Mouse (Mus musculus): ENCODE results near the gene Wdr73.

Wdr73 gene

GRCm38 (mm10) chr7:80894815-80895519 is 6.1 kb downstream of the Wdr73 start:
- DNase-seq (ENCODE audit: low spot score in 2 of 2): no peak

DNA sequence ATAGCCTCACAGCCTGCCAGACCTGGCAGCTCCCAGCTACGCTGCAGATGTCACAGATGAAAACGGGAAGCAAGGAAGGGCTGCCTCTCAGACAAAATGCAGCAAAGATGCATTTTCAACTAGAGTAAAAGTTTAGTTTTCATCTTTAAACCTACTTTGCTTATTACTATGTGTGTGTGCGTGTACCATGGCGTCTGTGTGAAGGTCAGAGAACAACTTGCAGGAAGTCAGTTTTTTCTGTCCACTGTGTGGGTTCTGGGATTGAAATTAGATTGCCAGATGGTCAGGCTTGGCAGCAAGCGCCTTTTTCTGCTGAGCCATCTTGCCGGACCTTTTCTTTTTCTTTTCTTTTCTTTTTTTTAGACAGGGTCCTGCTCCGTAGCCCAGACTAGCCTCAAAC is 6.9 kb downstream of the Wdr73 start:
- DNase-seq (ENCODE audit: low spot score in 2 of 2): no peak

GRCm38 (mm10) chr7:80893753-80894129 is 7.3 kb downstream of the Wdr73 start:
- no peak for DNase-seq (ENCODE audit: low spot score in 2 of 2)

DNA sequence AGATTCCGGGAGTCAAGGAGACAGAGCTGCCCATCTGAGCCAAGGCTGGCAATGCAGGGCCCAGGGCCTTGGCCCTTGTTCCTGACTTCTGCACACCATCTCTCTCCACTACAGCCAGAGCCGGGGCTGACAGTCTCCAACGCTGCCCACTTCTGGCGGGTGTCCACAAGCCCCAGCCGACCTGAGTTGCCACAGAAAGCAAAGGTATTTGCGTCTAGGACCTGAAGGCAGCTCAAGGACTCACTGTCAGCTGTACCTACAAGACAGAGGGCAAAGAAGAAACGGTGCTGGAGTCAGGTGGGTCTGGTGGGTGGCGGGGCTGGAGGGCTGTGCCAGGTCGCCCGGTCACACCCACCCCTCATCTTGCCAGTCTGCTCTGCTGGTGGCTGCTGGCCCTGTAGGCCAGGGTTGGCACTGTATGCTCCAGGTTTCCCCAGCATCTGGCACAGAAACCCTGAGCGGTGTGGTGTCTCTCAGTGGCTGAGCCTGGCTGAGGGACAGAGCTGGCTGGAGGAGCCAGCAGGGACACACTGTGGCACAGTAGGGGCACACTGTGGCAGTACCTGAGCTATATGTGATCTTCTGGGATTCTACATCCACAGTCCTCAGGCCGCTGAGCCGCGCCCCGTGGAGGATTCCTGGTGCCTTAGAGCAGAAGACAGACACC is 7.8 kb downstream of the Wdr73 start:
- no peak for DNase-seq (ENCODE audit: low spot score in 2 of 2)

DNA sequence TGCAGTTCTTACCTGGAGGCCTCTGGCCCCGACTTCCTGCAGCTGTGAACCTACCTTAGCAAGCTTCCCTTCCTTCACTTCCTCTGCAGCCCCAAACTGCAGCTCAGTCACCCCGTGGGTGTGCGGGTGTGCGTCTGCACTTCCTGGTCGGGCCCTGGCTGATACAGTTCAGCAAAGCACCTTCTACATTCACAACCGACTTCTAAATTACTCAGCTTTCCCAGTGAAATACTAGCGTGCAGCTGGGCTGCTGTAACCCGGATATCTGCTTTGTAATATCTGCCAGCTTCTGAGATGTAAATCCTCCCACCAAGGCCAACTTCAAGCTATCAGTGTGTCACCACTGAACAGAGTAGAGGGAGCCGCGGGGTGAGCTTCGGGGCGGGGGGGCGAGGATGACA is 11.2 kb downstream of the Wdr73 start:
- peak; percentile 54 to 77 for DNase-seq (ENCODE audit: low spot score in 2 of 2)

DNA sequence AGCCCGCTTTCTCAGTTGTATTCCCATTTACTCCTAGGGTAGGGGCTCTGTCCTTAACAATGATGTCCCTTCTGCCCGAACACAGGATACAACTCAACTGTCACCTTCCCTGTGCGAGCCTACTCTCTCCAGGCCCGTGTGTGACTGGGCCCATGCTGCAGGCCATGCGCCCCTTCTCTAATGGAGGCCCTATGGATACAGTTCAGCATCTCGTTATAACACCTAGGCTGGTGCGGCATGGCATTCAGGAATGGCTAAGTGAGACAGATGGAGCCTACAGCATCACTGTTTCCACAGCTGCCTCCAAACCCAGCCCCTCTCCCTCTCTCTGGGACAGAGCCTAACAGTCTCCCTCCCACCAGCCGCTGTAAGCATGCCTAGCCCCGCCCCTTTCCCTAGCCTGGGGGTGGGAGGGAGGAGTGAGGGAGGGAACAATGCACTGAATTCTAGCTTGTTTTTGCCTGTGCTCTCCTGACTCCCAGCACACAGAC is 12.0 kb downstream of the Wdr73 start:
- no peak for DNase-seq (ENCODE audit: low spot score in 2 of 2)

DNA sequence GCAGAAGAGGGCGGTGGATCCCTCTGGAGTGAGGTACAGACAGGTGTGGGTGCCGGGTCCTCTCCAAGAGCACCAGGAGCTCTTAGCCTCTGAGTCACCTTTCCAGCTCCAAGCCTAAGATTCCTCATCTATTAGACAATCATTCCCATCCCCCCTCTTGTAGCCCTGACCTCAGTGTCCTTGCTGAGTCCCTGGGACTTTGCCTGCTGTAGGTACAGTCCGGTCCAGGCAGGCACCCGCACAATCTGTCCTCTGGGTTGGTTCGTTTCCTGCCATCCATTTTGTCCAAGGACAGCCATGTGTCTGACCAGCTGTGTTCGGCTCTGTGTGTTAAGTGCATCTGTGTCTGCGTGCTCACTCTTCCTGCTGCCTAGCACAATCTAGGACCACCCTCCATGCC is 12.5 kb downstream of the Wdr73 start:
- DNase-seq (ENCODE audit: low spot score in 2 of 2): no peak

- no peak for DNase-seq (ENCODE audit: low spot score in 2 of 2)
Observed at GRCm38 (mm10) chr7:80885666-80886065, 15.4 kb downstream of the Wdr73 start.

GRCm38 (mm10) chr7:80882830-80883505 is 18.1 kb downstream of the Wdr73 start:
- DNase-seq (ENCODE audit: low spot score in 2 of 2): peak; percentile 59 to 76

- no peak for DNase-seq (ENCODE audit: low spot score in 2 of 2)
Observed at GRCm38 (mm10) chr7:80875727-80876126, 25.3 kb downstream of the Wdr73 start.

DNA sequence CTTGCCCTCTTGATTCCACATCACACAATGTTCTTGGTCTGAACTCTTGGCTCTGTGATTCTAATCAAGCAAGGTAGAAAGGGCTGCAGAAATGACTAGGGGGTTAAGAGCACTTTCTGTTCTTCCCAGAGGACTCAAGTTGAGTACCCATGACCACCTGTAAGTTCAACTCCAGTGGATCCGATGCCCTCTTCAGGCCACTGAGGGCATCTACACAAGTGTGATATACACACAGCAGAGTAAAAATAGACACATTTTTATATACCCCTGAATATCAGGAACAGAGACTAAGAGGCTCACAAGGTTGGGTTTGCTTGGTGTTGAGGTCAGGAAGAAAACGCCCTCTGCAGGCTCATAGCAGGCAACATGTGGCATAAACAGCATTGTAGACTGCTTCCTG is 27.4 kb downstream of the Wdr73 start:
- DNase-seq (ENCODE audit: low spot score in 2 of 2): no peak

GRCm38 (mm10) chr7:80873038-80873437 is 28.0 kb downstream of the Wdr73 start:
- no peak for DNase-seq (ENCODE audit: low spot score in 2 of 2)

- no peak for DNase-seq (ENCODE audit: low spot score in 2 of 2)
Observed at GRCm38 (mm10) chr7:80868686-80869085, 32.4 kb downstream of the Wdr73 start.

GRCm38 (mm10) chr7:80866514-80867147 is 34.4 kb downstream of the Wdr73 start:
- no peak for DNase-seq (ENCODE audit: low spot score in 2 of 2)

GRCm38 (mm10) chr7:80865521-80865920 is 35.5 kb downstream of the Wdr73 start:
- DNase-seq (ENCODE audit: low spot score in 2 of 2): no peak

- DNase-seq (ENCODE audit: low spot score in 2 of 2): peak in 1 of 2 experiments; percentile 32
Observed at GRCm38 (mm10) chr7:80864831-80865230, 36.2 kb downstream of the Wdr73 start.

- no peak for DNase-seq (ENCODE audit: low spot score in 2 of 2)
Observed at GRCm38 (mm10) chr7:80864151-80864550, 36.9 kb downstream of the Wdr73 start.

- no peak for DNase-seq (ENCODE audit: low spot score in 2 of 2)
Observed at GRCm38 (mm10) chr7:80863520-80863919, 37.5 kb downstream of the Wdr73 start.

DNA sequence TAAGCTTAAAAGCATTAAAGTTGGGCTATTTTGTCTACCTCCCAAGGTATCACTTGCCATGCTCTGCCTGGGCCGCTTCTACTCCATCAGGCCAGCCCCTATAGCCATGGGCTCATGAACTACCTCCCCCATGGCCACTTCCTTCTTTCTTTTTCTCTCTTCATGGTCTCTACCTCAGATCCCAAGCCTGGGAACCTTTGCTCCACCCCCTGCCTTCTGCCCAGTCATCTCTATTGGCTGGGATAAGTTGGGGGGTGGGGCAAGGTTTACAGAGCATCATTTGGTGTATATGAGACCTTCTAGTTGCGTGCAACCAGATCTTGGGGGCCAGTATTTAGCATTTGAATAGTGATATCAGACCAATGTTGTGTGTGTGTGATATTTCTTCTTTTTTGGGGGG is 38.6 kb downstream of the Wdr73 start:
- DNase-seq (ENCODE audit: low spot score in 2 of 2): no peak

GRCm38 (mm10) chr7:80860729-80861274 is 40.3 kb downstream of the Wdr73 start, which contains the start of gene Zscan2:
Gene Zscan2, plus strand, starts transcription at chr7:80860920.
- DNase-seq (ENCODE audit: low spot score in 2 of 2): peak; percentile 79 to 86

DNA sequence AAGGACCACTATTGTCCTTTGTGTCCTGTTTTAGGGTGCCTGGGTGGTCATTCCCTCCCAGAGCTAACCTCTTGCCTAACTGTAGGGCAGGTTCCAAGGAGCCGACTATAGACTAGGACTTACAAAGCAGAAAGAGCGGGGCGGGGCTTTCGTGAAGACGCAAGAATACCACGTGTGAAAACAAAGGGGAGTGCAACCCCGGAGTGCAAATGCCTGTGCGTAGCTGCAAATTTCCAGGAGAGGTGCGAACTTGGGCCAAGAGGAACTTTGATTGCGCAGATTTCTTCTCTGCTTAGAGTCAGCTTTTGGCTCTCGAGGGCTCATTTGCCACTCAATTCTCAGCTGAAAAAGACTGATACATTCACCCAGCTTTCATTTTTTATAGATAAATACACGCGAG is 40.8 kb downstream of the Wdr73 start:
- DNase-seq (ENCODE audit: low spot score in 2 of 2): peak in 1 of 2 experiments; percentile 35

- DNase-seq (ENCODE audit: low spot score in 2 of 2): peak; percentile 77 to 88
Observed at GRCm38 (mm10) chr7:80857181-80857580, 43.9 kb downstream of the Wdr73 start.
